Mouse (Mus musculus) embryonic facial prominence, embryonic 10.5 days (tissue): ENCODE data around the gene Etfa. TPM values are rescaled to one million over a fixed set of nuclear protein-coding genes. Genes with fewer than 3 reads are reported as not detected.

ENCODE experiments used
- DNase-seq: peaks from one replicate; pipeline ENCODE4 v3.0.0-alpha.2; 2017; ENCODE audit warnings: low spot score
- H3K27ac ChIP-seq: fragments of 300-500 bp; sonication (generic); replicated peaks from 2 replicates; pipeline ENCODE4 v1.5.1; 2016; ENCODE audit warnings: mild to moderate bottlenecking
- H3K27me3 ChIP-seq: fragments of 300-500 bp; sonication (generic); replicated peaks from 2 replicates; pipeline ENCODE4 v1.6.1; 2016; ENCODE audit warnings: low read depth, mild to moderate bottlenecking; ENCODE audit not compliant: poor library complexity, severe bottlenecking
- H3K36me3 ChIP-seq: fragments of 300-500 bp; sonication (generic); replicated peaks from 2 replicates; pipeline ENCODE4 v1.6.1; 2016; ENCODE audit warnings: mild to moderate bottlenecking, moderate library complexity
- H3K4me1 ChIP-seq: fragments of 300-500 bp; sonication (generic); 2 replicates; pipeline ENCODE4 v1.6.1; 2016
- H3K4me3 ChIP-seq: fragments of 300-500 bp; sonication (generic); 2 replicates; pipeline ENCODE4 v1.5.1; 2016; ENCODE audit warnings: mild to moderate bottlenecking, moderate library complexity
- H3K9me3 ChIP-seq: fragments of 300-500 bp; sonication (generic); 2 replicates; pipeline ENCODE4 v1.6.1; 2016; ENCODE audit warnings: mild to moderate bottlenecking
- WGBS: fragments of 180-500 bp; shearing (Covaris S2); methylation state at CpG from one replicate; pipeline ENCODE4 v1.1.7; 2016; 5-methylcytosine and 5-hydroxymethylcytosine counted together
- polyA plus RNA-seq: library from polyadenylated mRNA; unstranded; fragments of >200 nt; fragmentation: Nextera tagmentation; extraction: Ambion mirVana; gene quantifications from 2 replicates; pipeline ENCODE4 v1.2.1, GENCODE M21; 2016

Etfa gene
- polyA plus RNA-seq, 1 experiment from 2014 or later = 159 TPM

GRCm38 (mm10) chr9:55542366-55543325, 30.6 kb upstream of the Etfa start:
- H3K4me1 ChIP-seq = peaks cover 74% of the 10 kb centered on the region
- H3K9me3 ChIP-seq = no peaks in the 10 kb centered on the region
- H3K36me3 ChIP-seq = no peaks in the 10 kb centered on the region
- peak overlapping the region; percentile 75 for H3K27ac ChIP-seq
- peak overlapping the region; percentile 57 for H3K4me3 ChIP-seq
- 1% methylated on average over 59 of the region's 59 CpGs for WGBS
- peak; percentile 51 for DNase-seq
- peaks cover 100% of the 10 kb centered on the region for H3K27me3 ChIP-seq

GRCm38 (mm10) chr9:55541681-55542365, 29.8 kb upstream of the Etfa start:
- WGBS = 1% methylated on average over 59 of the region's 59 CpGs
- DNase-seq = peak; percentile 67
- peak overlapping the region; percentile 57 for H3K4me3 ChIP-seq
- peaks cover 71% of the 10 kb centered on the region for H3K4me1 ChIP-seq
- peaks cover 100% of the 10 kb centered on the region for H3K27me3 ChIP-seq
- H3K27ac ChIP-seq = peak overlapping the region; percentile 75
- no peaks in the 10 kb centered on the region for H3K36me3 ChIP-seq
- H3K9me3 ChIP-seq = no peaks in the 10 kb centered on the region

- H3K27ac ChIP-seq = peak overlapping the region; percentile 76
- H3K27me3 ChIP-seq = peaks cover 98% of the 10 kb centered on the region
- under 1% methylated on average over 28 of the region's 28 CpGs for WGBS
- peak; percentile 96 for DNase-seq
- peak overlapping the region; percentile 57 for H3K4me3 ChIP-seq
- peaks cover 63% of the 10 kb centered on the region for H3K4me1 ChIP-seq
- no peaks in the 10 kb centered on the region for H3K9me3 ChIP-seq
- no peaks in the 10 kb centered on the region for H3K36me3 ChIP-seq
Measured at GRCm38 (mm10) chr9:55540888-55541287, 28.8 kb upstream of the Etfa start.

GRCm38 (mm10) chr9:55540391-55540770, 28.3 kb upstream of the Etfa start:
- Histone ChIP-seq H3K27me3 (peaks cover 93% of the 10 kb centered on the region), H3K27ac (peak overlapping the region; percentile 76), H3K4me1 (peaks cover 58% of the 10 kb centered on the region), H3K36me3 (no peaks in the 10 kb centered on the region), H3K9me3 (no peaks in the 10 kb centered on the region), H3K4me3 (peak overlapping the region; percentile 57)
- 1% methylated on average over 12 of the region's 12 CpGs for whole genome bisulfite sequencing
- peak; percentile 54 for DNase-seq

- DNase-seq = peak; percentile 64
- peak overlapping the region; percentile 76; the same call in 1 of the 2 replicates for H3K27ac ChIP-seq
- peak overlapping the region; percentile 57 for H3K4me3 ChIP-seq
- H3K9me3 ChIP-seq = no peaks in the 10 kb centered on the region
- WGBS = under 1% methylated on average over 31 of the region's 31 CpGs
- peaks cover 53% of the 10 kb centered on the region for H3K4me1 ChIP-seq
- peaks cover 91% of the 10 kb centered on the region for H3K27me3 ChIP-seq
- H3K36me3 ChIP-seq = no peaks in the 10 kb centered on the region
Measured at GRCm38 (mm10) chr9:55539661-55540390, 27.8 kb upstream of the Etfa start.

- peaks cover 89% of the 10 kb centered on the region for H3K27me3 ChIP-seq
- WGBS = 6% methylated on average over 1 of the region's 1 CpGs
- DNase-seq = no peak
- H3K9me3 ChIP-seq = no peaks in the 10 kb centered on the region
- no peaks in the 10 kb centered on the region for H3K36me3 ChIP-seq
- H3K4me1 ChIP-seq = peaks cover 45% of the 10 kb centered on the region
- H3K4me3 ChIP-seq = peak overlapping the region; percentile 57; the same call in 1 of the 2 replicates
- H3K27ac ChIP-seq = no peak overlapping the region
Measured at GRCm38 (mm10) chr9:55539006-55539405, 27.0 kb upstream of the Etfa start.

- Histone ChIP-seq H3K36me3 (no peaks in the 10 kb centered on the region), H3K4me3 (peak within 1 kb of the TSS; percentile 57), H3K27me3 (peaks cover 83% of the 10 kb centered on the region), H3K4me1 (peaks cover 38% of the 10 kb centered on the region), H3K27ac (no peak within 1 kb of the TSS), H3K9me3 (no peaks in the 10 kb centered on the region)
- 8% methylated on average over 4 of the region's 4 CpGs for WGBS
- peak; percentile 26 for DNase-seq
Measured at GRCm38 (mm10) chr9:55538377-55538776, 26.3 kb upstream of the Etfa start, which contains the start of gene Isl2. Gene Isl2 (plus strand): TSS chr9:55538672.

- Histone ChIP-seq H3K9me3 (no peaks in the 10 kb centered on the region), H3K4me3 (no peak overlapping the region), H3K27ac (no peak overlapping the region), H3K27me3 (peaks cover 58% of the 10 kb centered on the region), H3K4me1 (peaks cover 23% of the 10 kb centered on the region), H3K36me3 (no peaks in the 10 kb centered on the region)
- peak; percentile 71 for DNase-seq
- 27% methylated on average over 3 of the region's 3 CpGs for WGBS
Measured at GRCm38 (mm10) chr9:55535907-55536306, 23.9 kb upstream of the Etfa start.

- Histone ChIP-seq H3K4me1 (no peaks in the 10 kb centered on the region), H3K9me3 (no peaks in the 10 kb centered on the region), H3K4me3 (no peak overlapping the region), H3K27me3 (peaks cover 8% of the 10 kb centered on the region; the same call in 1 of the 2 replicates), H3K36me3 (no peaks in the 10 kb centered on the region), H3K27ac (no peak overlapping the region)
- DNase-seq = no peak
- WGBS = 31% methylated on average over 4 of the region's 4 CpGs
Measured at GRCm38 (mm10) chr9:55525716-55526115, 13.7 kb upstream of the Etfa start.

GRCm38 (mm10) chr9:55511521-55511993, 486 bp downstream of the Etfa start:
- WGBS = under 1% methylated on average over 32 of the region's 32 CpGs
- peak overlapping the region; percentile 91 for H3K4me3 ChIP-seq
- peak; percentile 77 for DNase-seq
- H3K27me3 ChIP-seq = peaks cover 25% of the 10 kb centered on the region
- H3K4me1 ChIP-seq = peaks cover 14% of the 10 kb centered on the region
- H3K36me3 ChIP-seq = no peaks in the 10 kb centered on the region
- no peaks in the 10 kb centered on the region for H3K9me3 ChIP-seq
- peak overlapping the region; percentile 94 for H3K27ac ChIP-seq

GRCm38 (mm10) chr9:55510651-55511235, 1.3 kb downstream of the Etfa start:
- Histone ChIP-seq H3K27me3 (peaks cover 25% of the 10 kb centered on the region), H3K4me3 (peak overlapping the region; percentile 91), H3K9me3 (no peaks in the 10 kb centered on the region), H3K4me1 (peaks cover 14% of the 10 kb centered on the region), H3K27ac (no peak overlapping the region), H3K36me3 (no peaks in the 10 kb centered on the region)
- no peak for DNase-seq
- 85% methylated on average over 10 of the region's 10 CpGs for WGBS

GRCm38 (mm10) chr9:55509731-55510130, 2.3 kb downstream of the Etfa start:
- no peak overlapping the region for H3K27ac ChIP-seq
- H3K4me3 ChIP-seq = no peak overlapping the region
- H3K27me3 ChIP-seq = peaks cover 21% of the 10 kb centered on the region
- no peaks in the 10 kb centered on the region for H3K9me3 ChIP-seq
- H3K4me1 ChIP-seq = peaks cover 14% of the 10 kb centered on the region
- DNase-seq = no peak
- WGBS = 89% methylated on average over 1 of the region's 1 CpGs
- H3K36me3 ChIP-seq = no peaks in the 10 kb centered on the region
